Mouse (Mus musculus) c-Kit-positive CD71-positive TER-119-negative erythroid progenitor cells, embryonic 14.5 days (primary cell): ENCODE data around the gene Cacna1d.
A peak's percentile ranks its signal among the peaks of the same experiment; 100 is the strongest.

Source experiments
- DNase-seq: peaks from one replicate; pipeline ENCODE4 v3.0.0-alpha.2; 2013; ENCODE audit warnings: low read depth

The Cacna1d gene

GRCm38 (mm10) chr14:30078115-30078808 lies 413.0 kb downstream of the Cacna1d start:
- DNase-seq: no peak

- no peak for DNase-seq
Observed at GRCm38 (mm10) chr14:30075268-30075887, 415.9 kb downstream of the Cacna1d start.

- no peak for DNase-seq
Observed at GRCm38 (mm10) chr14:30068566-30068965, 422.7 kb downstream of the Cacna1d start.

- DNase-seq: no peak
Observed at GRCm38 (mm10) chr14:30066752-30067151, 424.5 kb downstream of the Cacna1d start.

GRCm38 (mm10) chr14:30064864-30065263 lies 426.4 kb downstream of the Cacna1d start:
- no peak for DNase-seq

- no peak for DNase-seq
Observed at GRCm38 (mm10) chr14:30056031-30056766, 435.1 kb downstream of the Cacna1d start.

- no peak for DNase-seq
Observed at GRCm38 (mm10) chr14:30054922-30055321, 436.3 kb downstream of the Cacna1d start.

GRCm38 (mm10) chr14:30050280-30050679 lies 441.0 kb downstream of the Cacna1d start:
- DNase-seq: no peak

- no peak for DNase-seq
Observed at GRCm38 (mm10) chr14:30048049-30048448, 443.2 kb downstream of the Cacna1d start.

- no peak for DNase-seq
Observed at GRCm38 (mm10) chr14:30046976-30047375, 444.3 kb downstream of the Cacna1d start.

- no peak for DNase-seq
Observed at GRCm38 (mm10) chr14:30045704-30046220, 445.5 kb downstream of the Cacna1d start.

- no peak for DNase-seq
Observed at GRCm38 (mm10) chr14:30045239-30045638, 446.0 kb downstream of the Cacna1d start.

- DNase-seq: no peak
Observed at GRCm38 (mm10) chr14:30043356-30043940, 447.8 kb downstream of the Cacna1d start.

GRCm38 (mm10) chr14:30041836-30042235 lies 449.4 kb downstream of the Cacna1d start:
- DNase-seq: no peak

GRCm38 (mm10) chr14:30039413-30039812 lies 451.8 kb downstream of the Cacna1d start:
- no peak for DNase-seq

- no peak for DNase-seq
Observed at GRCm38 (mm10) chr14:30038431-30038830, 452.8 kb downstream of the Cacna1d start.

- no peak for DNase-seq
Observed at GRCm38 (mm10) chr14:30033405-30033804, 457.9 kb downstream of the Cacna1d start.

GRCm38 (mm10) chr14:30027378-30027777 lies 463.9 kb downstream of the Cacna1d start:
- DNase-seq: peak; percentile 17

- no peak for DNase-seq
Observed at GRCm38 (mm10) chr14:30024387-30024786, 466.9 kb downstream of the Cacna1d start.

- no peak for DNase-seq
Observed at GRCm38 (mm10) chr14:30022471-30022870, 468.8 kb downstream of the Cacna1d start.

GRCm38 (mm10) chr14:30019792-30020575 lies 471.3 kb downstream of the Cacna1d start:
- no peak for DNase-seq

GRCm38 (mm10) chr14:30019375-30019774 lies 471.9 kb downstream of the Cacna1d start:
- no peak for DNase-seq
